Mouse (Mus musculus): ENCODE measurements at regions not wholly inside any gene's neighbourhood (a gene's known extent, or its start where the extent isn't known, plus 50 kb on each side); places are given as distances from the start of the nearest gene placed in this dataset.
"Not testable (repeated sequence)": the region's sequence is repeated elsewhere in the genome, so short reads cannot be mapped to it uniquely, and the experiment has no call there.

DNA sequence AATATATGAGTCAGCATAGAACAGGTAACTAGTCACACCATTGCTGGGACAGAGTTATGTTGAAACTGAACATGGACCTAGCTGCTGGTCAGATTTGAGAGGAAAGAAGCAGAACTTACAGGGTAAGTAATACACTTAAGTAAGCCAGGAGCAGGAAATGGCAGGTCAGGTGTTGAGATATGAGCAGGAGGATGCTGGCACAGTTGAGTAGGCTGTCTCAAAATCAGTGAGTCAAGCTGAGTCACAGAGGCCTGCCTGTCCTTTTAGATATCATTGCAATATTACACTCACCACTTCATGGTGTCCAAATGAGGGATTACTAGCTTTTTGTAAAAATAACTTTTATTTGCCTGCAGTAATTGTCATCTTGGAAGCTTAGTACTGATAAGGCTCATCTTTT, 182.6 kb upstream of the Kcnj3 start:
- H3K4me3 ChIP-seq (ENCODE audit: insufficient read depth in 1 of 2, low read depth in 1 of 2, low read length in 2 of 2, poor library complexity in 1 of 2, severe bottlenecking in 1 of 2) = no peak overlapping the region
- in situ Hi-C loops (cut with MboI; ENCODE audit: low sequenced_read_pairs in 2 of 2, unreplicated experiment in 2 of 2) = no loop called here
- no peaks in the 10 kb centered on the region for H3K9me3 ChIP-seq (ENCODE audit: control insufficient read depth, insufficient read depth, low read depth, low read length)
- DNase-seq (ENCODE audit: low read depth, low spot score) = no peak
- no peaks in the 10 kb centered on the region for H3K36me3 ChIP-seq (ENCODE audit: control insufficient read depth, insufficient read depth, low read length, poor library complexity, severe bottlenecking)
- H3K4me1 ChIP-seq (ENCODE audit: control insufficient read depth in 2 of 2, insufficient read depth in 2 of 2, low read length in 2 of 2, poor library complexity in 1 of 2) = no peaks in the 10 kb centered on the region
- H3K27ac ChIP-seq (ENCODE audit: insufficient read depth, low read depth, low read length, poor library complexity, severe bottlenecking) = no peak overlapping the region
- TF ChIP-seq MAFK (IDR thresholded peaks at IDR 0.05; ENCODE audit: insufficient read depth, low read depth, low read length) (no peak), HCFC1 (IDR thresholded peaks at IDR 0.05; ENCODE audit: borderline replicate concordance, insufficient read depth, low read length) (no peak), ZC3H11A (IDR thresholded peaks at IDR 0.05; ENCODE audit: borderline replicate concordance, low read depth, low read length) (no peak), CHD2 (IDR thresholded peaks at IDR 0.05; ENCODE audit: low read depth, low read length) (no peak), ZNF384 (IDR thresholded peaks at IDR 0.05; ENCODE audit: low read depth, low read length) (no peak)
- H3K9ac ChIP-seq (ENCODE audit: insufficient read depth, low read depth, low read length, poor library complexity, severe bottlenecking) = no peak overlapping the region

DNA sequence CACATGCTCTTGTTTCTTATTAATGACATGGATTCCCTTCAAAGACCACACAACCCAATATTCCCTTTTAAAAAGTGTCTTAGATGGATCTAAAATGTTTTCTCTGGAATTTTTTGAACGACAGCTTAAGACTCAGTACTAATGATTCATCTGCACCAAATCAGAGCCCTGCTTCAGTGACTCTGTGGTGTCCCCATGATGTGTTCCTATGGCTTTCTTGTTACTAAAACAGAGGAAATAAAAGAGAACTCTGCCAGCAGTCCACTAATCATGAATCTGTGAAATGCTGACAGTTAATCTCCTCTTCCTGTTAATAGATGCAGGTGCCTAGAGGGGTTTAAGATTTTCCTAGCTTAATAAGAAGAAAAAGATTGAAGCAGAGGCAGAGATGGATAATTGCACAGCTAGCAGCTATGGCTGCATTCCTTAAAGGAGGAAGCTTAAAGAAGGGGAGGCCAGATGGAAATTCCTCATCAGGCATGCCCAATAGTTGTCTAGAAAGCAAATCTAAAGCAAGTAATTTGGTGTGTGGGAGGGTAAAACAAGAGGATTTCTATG, 173.0 kb upstream of the Kcnj3 start:
- TF ChIP-seq ZNF384 (IDR thresholded peaks at IDR 0.05; ENCODE audit: low read depth, low read length) (no peak), MAFK (IDR thresholded peaks at IDR 0.05; ENCODE audit: insufficient read depth, low read depth, low read length) (no peak), CHD2 (IDR thresholded peaks at IDR 0.05; ENCODE audit: low read depth, low read length) (no peak), ZC3H11A (IDR thresholded peaks at IDR 0.05; ENCODE audit: borderline replicate concordance, low read depth, low read length) (no peak), HCFC1 (IDR thresholded peaks at IDR 0.05; ENCODE audit: borderline replicate concordance, insufficient read depth, low read length) (no peak)
- Histone ChIP-seq H3K4me3 (ENCODE audit: insufficient read depth in 1 of 2, low read depth in 1 of 2, low read length in 2 of 2, poor library complexity in 1 of 2, severe bottlenecking in 1 of 2) (no peak overlapping the region), H3K4me1 (ENCODE audit: control insufficient read depth in 2 of 2, insufficient read depth in 2 of 2, low read length in 2 of 2, poor library complexity in 1 of 2) (no peaks in the 10 kb centered on the region), H3K9ac (ENCODE audit: insufficient read depth, low read depth, low read length, poor library complexity, severe bottlenecking) (no peak overlapping the region), H3K27ac (ENCODE audit: insufficient read depth, low read depth, low read length, poor library complexity, severe bottlenecking) (no peak overlapping the region), H3K36me3 (ENCODE audit: control insufficient read depth, insufficient read depth, low read length, poor library complexity, severe bottlenecking) (no peaks in the 10 kb centered on the region), H3K9me3 (ENCODE audit: control insufficient read depth, insufficient read depth, low read depth, low read length) (no peaks in the 10 kb centered on the region)
- DNase-seq (ENCODE audit: low read depth, low spot score) = no peak
- in situ Hi-C loops (cut with MboI; ENCODE audit: low sequenced_read_pairs in 2 of 2, unreplicated experiment in 2 of 2) = no loop called here

DNA sequence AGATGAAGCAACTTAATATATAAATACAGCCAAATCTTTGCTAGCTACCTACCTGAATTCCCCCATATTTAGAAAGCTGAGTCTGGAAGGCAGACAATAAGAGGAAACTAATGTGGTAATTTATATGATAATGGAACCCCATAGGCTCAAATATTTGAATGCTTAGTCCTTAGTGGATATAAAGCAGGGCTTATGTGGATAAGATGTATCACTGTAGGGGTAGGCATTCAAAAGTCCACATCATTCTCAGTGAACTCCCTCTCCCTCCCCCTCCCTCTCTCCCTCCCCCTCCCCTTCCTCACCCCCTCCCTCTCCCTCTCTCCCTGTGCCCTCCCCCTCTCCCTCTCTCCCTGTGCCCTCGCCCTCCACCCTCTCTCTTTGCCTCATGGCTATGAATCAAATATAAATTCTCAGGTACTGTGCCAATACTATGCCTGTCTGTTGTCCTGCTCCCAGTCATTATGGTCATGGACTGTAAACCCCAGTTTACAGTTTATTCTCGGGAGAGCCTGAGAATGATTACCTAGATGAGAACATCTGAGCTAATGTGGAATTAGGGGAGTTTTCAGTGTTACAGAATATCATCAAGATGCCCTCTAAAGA, 171.8 kb upstream of the Kcnj3 start:
- no peak for DNase-seq (ENCODE audit: low read depth, low spot score)
- H3K9me3 ChIP-seq (ENCODE audit: control insufficient read depth, insufficient read depth, low read depth, low read length) = no peaks in the 10 kb centered on the region
- H3K9ac ChIP-seq (ENCODE audit: insufficient read depth, low read depth, low read length, poor library complexity, severe bottlenecking) = no peak overlapping the region
- H3K27ac ChIP-seq (ENCODE audit: insufficient read depth, low read depth, low read length, poor library complexity, severe bottlenecking) = no peak overlapping the region
- in situ Hi-C loops (cut with MboI; ENCODE audit: low sequenced_read_pairs in 2 of 2, unreplicated experiment in 2 of 2) = no loop called here
- no peak overlapping the region for H3K4me3 ChIP-seq (ENCODE audit: insufficient read depth in 1 of 2, low read depth in 1 of 2, low read length in 2 of 2, poor library complexity in 1 of 2, severe bottlenecking in 1 of 2)
- TF ChIP-seq HCFC1 (IDR thresholded peaks at IDR 0.05; ENCODE audit: borderline replicate concordance, insufficient read depth, low read length) (no peak), ZNF384 (IDR thresholded peaks at IDR 0.05; ENCODE audit: low read depth, low read length) (no peak), MAFK (IDR thresholded peaks at IDR 0.05; ENCODE audit: insufficient read depth, low read depth, low read length) (no peak)
- H3K36me3 ChIP-seq (ENCODE audit: control insufficient read depth, insufficient read depth, low read length, poor library complexity, severe bottlenecking) = no peaks in the 10 kb centered on the region
- H3K4me1 ChIP-seq (ENCODE audit: control insufficient read depth in 2 of 2, insufficient read depth in 2 of 2, low read length in 2 of 2, poor library complexity in 1 of 2) = no peaks in the 10 kb centered on the region

DNA sequence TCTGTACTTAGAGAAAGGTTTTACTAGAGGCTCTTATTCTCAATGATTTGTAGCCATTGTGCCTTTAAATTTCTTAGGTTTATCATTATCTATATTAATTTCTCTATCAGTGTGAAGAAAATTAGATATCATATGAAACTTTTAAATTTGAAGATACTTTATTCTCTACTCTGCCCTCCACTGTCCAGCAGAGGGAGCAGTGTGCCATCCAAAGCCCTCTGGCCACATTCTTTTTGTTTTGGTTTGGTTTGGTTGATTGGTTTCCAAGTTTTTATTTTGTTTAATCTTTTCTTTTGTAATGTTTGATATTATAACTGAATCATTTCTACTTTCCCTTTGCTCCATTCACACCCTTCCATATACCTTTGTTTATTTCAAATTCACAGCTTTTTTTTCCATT, 129.4 kb upstream of the Kcnj3 start:
- Histone ChIP-seq H3K4me3 (ENCODE audit: insufficient read depth in 1 of 2, low read depth in 1 of 2, low read length in 2 of 2, poor library complexity in 1 of 2, severe bottlenecking in 1 of 2) (no peak overlapping the region), H3K4me1 (ENCODE audit: control insufficient read depth in 2 of 2, insufficient read depth in 2 of 2, low read length in 2 of 2, poor library complexity in 1 of 2) (no peaks in the 10 kb centered on the region), H3K9ac (ENCODE audit: insufficient read depth, low read depth, low read length, poor library complexity, severe bottlenecking) (no peak overlapping the region), H3K9me3 (ENCODE audit: control insufficient read depth, insufficient read depth, low read depth, low read length) (no peaks in the 10 kb centered on the region), H3K36me3 (ENCODE audit: control insufficient read depth, insufficient read depth, low read length, poor library complexity, severe bottlenecking) (no peaks in the 10 kb centered on the region), H3K27ac (ENCODE audit: insufficient read depth, low read depth, low read length, poor library complexity, severe bottlenecking) (no peak overlapping the region)
- in situ Hi-C loops (cut with MboI; ENCODE audit: low sequenced_read_pairs in 2 of 2, unreplicated experiment in 2 of 2) = loop anchor here in 1 of 2 experiments (10.0 kb wide), 1 partner anchor 718 kb away; no protein-coding TSS in a partner anchor
- TF ChIP-seq ZC3H11A (IDR thresholded peaks at IDR 0.05; ENCODE audit: borderline replicate concordance, low read depth, low read length) (peak; percentile 84), MAFK (IDR thresholded peaks at IDR 0.05; ENCODE audit: insufficient read depth, low read depth, low read length) (no peak)
- peak; percentile 28 for DNase-seq (ENCODE audit: low read depth, low spot score)

DNA sequence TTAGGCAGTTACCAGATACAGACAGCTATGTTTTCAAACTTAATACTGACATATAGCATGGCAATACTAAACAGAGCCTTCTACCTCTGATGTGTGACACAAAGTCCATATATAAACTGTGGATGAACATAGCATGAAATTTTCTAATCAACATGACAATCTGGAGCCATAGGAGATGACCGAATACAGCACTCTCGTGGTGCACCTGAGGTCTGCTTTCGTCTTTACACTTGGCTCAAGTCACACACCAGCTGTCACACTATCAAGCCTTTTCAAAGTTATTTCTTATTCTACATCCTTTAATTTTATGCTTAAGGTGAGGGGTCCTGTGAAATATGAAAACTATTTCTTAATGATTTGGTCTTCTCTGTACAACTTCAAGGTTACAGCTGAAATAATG, 120.1 kb upstream of the Kcnj3 start:
- Histone ChIP-seq H3K4me3 (ENCODE audit: insufficient read depth in 1 of 2, low read depth in 1 of 2, low read length in 2 of 2, poor library complexity in 1 of 2, severe bottlenecking in 1 of 2) (no peak overlapping the region), H3K4me1 (ENCODE audit: control insufficient read depth in 2 of 2, insufficient read depth in 2 of 2, low read length in 2 of 2, poor library complexity in 1 of 2) (no peaks in the 10 kb centered on the region), H3K9ac (ENCODE audit: insufficient read depth, low read depth, low read length, poor library complexity, severe bottlenecking) (no peak overlapping the region), H3K36me3 (ENCODE audit: control insufficient read depth, insufficient read depth, low read length, poor library complexity, severe bottlenecking) (no peaks in the 10 kb centered on the region), H3K27ac (ENCODE audit: insufficient read depth, low read depth, low read length, poor library complexity, severe bottlenecking) (no peak overlapping the region), H3K9me3 (ENCODE audit: control insufficient read depth, insufficient read depth, low read depth, low read length) (no peaks in the 10 kb centered on the region)
- TF ChIP-seq CHD2 (IDR thresholded peaks at IDR 0.05; ENCODE audit: low read depth, low read length) = no peak
- in situ Hi-C loops (cut with MboI; ENCODE audit: low sequenced_read_pairs in 2 of 2, unreplicated experiment in 2 of 2) = no loop called here
- DNase-seq (ENCODE audit: low read depth, low spot score) = no peak

DNA sequence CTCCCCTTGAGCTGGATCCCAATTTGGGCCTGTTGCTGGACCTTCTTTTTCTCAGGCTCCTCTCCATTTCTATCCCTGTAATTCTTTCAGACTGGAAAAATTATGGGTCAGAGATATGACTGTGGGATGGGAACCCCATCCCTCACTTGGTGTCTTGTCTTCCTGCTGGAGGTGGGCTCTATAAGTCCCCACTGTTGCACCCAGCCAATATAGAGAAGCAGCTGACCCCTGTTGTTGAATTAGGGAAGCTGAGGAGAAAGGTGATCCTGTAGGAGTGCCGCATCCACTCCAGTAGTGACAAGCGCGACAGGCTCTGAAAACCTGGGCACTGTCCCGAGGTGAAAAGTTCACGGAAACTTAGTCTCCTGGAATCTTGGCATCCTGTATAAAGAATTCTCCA, 81.7 kb upstream of the Kcnj3 start:
- H3K36me3 ChIP-seq (ENCODE audit: control insufficient read depth, insufficient read depth, low read length, poor library complexity, severe bottlenecking); H3K4me3 ChIP-seq (ENCODE audit: insufficient read depth in 1 of 2, low read depth in 1 of 2, low read length in 2 of 2, poor library complexity in 1 of 2, severe bottlenecking in 1 of 2); DNase-seq (ENCODE audit: low read depth, low spot score); H3K9me3 ChIP-seq (ENCODE audit: control insufficient read depth, insufficient read depth, low read depth, low read length); H3K9ac ChIP-seq (ENCODE audit: insufficient read depth, low read depth, low read length, poor library complexity, severe bottlenecking); in situ Hi-C loops (cut with MboI; ENCODE audit: low sequenced_read_pairs in 2 of 2, unreplicated experiment in 2 of 2); H3K4me1 ChIP-seq (ENCODE audit: control insufficient read depth in 2 of 2, insufficient read depth in 2 of 2, low read length in 2 of 2, poor library complexity in 1 of 2); H3K27ac ChIP-seq (ENCODE audit: insufficient read depth, low read depth, low read length, poor library complexity, severe bottlenecking): not testable (repeated sequence)

Data from ES-E14 (cell line).